Mouse (Mus musculus) adrenal gland, adult 18-20 months (tissue): Measurements from ENCODE around the gene Naip6. TPM values are rescaled to one million over a fixed set of nuclear protein-coding genes. Genes with fewer than 3 reads are reported as not detected.
A peak's percentile ranks its signal among the peaks of the same experiment; 100 is the strongest.
"Not testable (repeated sequence)": the region's sequence is repeated elsewhere in the genome, so short reads cannot be mapped to it uniquely, and the experiment has no call there.

Experiments used
- DNase-seq, 2 experiments: peaks; one replicate each; pipeline ENCODE4 v3.0.0; 2021 to 2022; ENCODE audit warnings: low spot score in 2 of 2
- long read RNA-seq, 2 experiments: library from polyadenylated mRNA; stranded (forward); transcript quantifications; one replicate each; pipeline ENCODE4 v2.0.0; 2021
- total RNA-seq, 2 experiments: library from RNA; stranded (reverse); gene quantifications; 1 replicate in 1 of 2; 2 replicates in 1 of 2; pipeline ENCODE4 v1.2.3; 2021

The Naip6 gene
- total RNA-seq, result under 1 TPM; 0.40 to 0.42 TPM
- long read RNA-seq, experiment 1, result 0 reads
- long read RNA-seq, experiment 2, result 0 reads

- DNase-seq, result not testable (repeated sequence)
Measured at GRCm38 (mm10) chr13:100317256-100317893, at the start of gene Naip6. Naip6 (minus strand) TSS chr13:100317674.

- DNase-seq, result not testable (repeated sequence)
Measured at GRCm38 (mm10) chr13:100352315-100352714, 34.8 kb upstream of the Naip6 start.

DNA sequence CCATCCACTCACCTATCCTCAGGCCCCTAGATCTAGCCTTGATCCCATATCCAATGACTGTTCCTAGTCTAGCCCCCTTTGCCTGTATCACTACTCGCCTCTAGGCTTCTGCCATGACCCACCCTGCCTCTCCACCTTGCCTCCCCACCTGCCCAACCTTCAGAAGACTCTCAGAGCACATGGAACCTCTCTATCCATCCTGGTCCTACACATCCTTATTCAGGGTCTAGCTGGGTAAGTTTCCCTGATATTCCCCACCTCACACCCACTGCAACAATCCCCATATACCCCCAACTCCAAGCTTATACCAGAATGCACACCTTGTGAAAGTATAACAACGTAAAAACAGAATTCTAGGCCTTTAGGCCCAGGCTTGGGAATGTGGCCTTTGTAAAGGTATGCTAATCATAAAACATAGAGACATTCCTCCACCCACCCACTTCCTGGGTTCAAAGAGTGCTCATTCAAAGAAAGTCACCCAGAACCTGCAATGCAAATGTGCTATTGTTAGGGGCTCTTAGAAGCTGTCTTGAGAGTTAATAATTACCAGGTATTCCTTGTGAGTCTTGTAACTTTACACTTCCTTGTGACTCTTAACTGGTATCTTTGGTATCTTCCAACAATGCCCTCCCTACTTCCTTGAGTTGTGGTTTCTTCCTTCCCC, 32.2 kb upstream of the Naip6 start:
- not testable (repeated sequence) for DNase-seq

- no peak for DNase-seq
Measured at GRCm38 (mm10) chr13:100341822-100342221, 24.3 kb upstream of the Naip6 start.

DNA sequence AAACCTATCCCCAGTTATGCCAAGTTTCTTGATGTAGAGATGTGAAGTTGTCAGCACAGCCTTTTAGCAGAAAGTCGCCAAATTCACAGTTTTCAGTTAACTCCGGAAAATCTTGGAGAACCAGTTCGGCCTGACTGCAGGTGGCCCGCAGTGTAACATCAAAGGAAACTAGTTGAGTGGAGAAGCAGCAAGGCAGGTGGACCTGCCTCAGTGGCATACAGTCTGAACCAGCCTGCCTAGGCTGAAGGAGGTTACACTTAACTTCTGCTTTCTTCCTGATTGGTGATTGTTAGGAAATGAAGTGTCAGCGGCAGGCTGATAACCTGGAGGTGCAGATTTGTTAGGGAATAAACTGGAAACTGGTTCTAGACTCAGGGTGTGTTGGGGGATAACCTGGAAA, 14.3 kb upstream of the Naip6 start:
- not testable (repeated sequence) for DNase-seq

- DNase-seq, result not testable (repeated sequence)
Measured at GRCm38 (mm10) chr13:100328899-100329298, 11.4 kb upstream of the Naip6 start.

- not testable (repeated sequence) for DNase-seq
Measured at GRCm38 (mm10) chr13:100328029-100328428, 10.6 kb upstream of the Naip6 start.

DNA sequence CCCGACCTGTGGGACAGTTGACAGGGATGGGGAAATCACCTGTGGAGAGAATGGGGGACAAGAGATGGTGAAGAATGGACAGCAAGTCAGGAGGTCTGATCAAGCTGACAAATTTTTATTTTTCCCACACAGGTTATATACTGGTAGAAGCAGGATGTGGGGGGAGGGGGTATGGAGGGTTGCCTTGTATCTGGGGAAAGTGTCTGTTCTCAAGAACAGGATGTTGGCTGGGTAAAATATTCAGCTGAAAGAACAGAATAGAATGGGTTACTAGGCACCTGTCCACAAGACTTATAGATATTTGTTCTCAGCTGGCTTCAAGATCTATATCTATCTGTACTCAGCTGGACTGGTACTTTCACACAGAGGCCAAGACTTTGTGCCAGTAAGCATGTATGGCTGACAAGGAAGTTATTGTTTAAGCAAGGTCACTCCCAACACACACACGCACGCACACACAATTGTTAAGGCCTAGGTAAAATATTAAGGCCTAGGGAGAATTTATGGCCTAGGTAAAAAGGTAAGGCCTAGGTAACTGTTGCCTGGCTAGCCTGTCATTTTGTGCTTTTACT, 4.9 kb upstream of the Naip6 start:
- not testable (repeated sequence) for DNase-seq

GRCm38 (mm10) chr13:100284611-100285010, 32.9 kb downstream of the Naip6 start:
- no peak for DNase-seq

DNA sequence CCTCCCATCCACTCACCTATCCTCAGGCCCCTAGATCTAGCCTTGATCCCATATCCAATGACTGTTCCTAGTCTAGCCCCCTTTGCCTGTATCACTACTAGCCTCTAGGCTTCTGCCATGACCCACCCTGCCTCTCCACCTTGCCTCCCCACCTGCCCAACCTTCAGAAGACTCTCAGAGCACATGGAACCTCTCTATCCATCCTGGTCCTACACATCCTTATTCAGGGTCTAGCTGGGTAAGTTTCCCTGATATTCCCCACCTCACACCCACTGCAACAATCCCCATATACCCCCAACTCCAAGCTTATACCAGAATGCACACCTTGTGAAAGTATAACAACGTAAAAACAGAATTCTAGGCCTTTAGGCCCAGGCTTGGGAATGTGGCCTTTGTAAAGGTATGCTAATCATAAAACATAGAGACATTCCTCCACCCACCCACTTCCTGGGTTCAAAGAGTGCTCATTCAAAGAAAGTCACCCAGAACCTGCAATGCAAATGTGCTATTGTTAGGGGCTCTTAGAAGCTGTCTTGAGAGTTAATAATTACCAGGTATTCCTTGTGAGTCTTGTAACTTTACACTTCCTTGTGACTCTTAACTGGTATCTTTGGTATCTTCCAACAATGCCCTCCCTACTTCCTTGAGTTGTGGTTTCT, 45.9 kb downstream of the Naip6 start:
- DNase-seq, result not testable (repeated sequence)

GRCm38 (mm10) chr13:100256996-100257395, 60.5 kb downstream of the Naip6 start:
- DNase-seq, result not testable (repeated sequence)

DNA sequence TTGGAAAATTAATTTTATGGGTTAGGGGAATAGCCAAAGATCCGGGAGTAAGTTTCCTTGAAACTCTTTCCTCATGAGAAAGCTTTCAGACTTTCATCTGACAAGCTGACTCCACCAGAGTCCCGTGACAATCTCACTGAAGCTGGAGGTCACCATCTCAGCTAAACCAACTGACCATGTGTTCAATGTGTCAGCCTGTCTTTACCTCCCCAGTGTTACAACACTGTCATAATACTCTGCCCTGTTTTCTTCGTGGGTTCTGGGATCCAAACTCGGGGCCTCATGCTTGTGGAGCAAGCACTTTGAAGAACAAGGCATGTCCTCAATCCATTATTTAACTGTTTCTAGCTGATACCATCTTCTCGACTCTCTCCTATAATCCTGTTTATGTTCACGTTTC, 61.5 kb downstream of the Naip6 start:
- not testable (repeated sequence) for DNase-seq

DNA sequence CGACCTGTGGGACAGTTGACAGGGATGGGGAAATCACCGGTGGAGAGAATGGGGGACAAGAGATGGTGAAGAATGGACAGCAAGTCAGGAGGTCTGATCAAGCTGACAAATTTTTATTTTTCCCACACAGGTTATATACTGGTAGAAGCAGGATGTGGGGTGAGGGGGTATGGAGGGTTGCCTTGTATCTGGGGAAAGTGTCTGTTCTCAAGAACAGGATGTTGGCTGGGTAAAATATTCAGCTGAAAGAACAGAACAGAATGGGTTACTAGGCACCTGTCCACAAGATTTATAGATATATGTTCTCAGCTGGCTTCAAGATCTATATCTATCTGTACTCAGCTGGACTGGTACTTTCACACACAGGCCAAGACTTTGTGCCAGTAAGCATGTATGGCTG, 65.6 kb downstream of the Naip6 start:
- not testable (repeated sequence) for DNase-seq

DNA sequence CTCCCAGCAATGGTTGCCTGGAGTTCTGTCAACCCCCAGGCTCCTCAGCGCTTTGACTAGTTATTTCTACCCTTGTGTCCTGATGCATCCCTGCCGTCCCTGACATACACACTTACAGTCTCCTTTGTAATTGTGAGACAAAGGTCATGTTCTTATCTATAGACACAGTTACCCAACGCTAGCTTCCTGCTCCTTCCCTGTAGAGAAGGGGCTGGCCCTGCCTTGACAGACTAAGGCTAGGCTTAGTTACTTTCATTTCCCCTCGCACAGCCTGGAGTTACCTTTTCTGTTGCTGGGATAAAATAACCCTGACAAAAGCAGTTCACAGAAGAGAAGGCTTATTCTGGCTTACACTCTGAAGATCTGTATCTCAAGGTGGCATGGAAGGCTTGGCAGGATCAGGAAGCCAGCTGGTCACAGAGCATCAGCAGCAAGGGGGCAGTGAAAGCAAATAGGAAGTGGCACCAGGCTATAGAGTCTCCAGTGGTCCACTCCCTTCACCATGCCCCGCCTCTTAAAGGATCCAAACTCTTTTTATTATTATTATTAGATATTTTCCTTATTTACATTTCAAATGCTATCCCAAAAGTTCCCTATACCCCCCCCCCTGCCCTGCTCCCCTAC, 70.5 kb downstream of the Naip6 start:
- not testable (repeated sequence) for DNase-seq

GRCm38 (mm10) chr13:100246223-100246622, 71.3 kb downstream of the Naip6 start, which contains the start of gene Naip5:
Naip5 (minus strand) TSS chr13:100246323.
- DNase-seq, result not testable (repeated sequence)

DNA sequence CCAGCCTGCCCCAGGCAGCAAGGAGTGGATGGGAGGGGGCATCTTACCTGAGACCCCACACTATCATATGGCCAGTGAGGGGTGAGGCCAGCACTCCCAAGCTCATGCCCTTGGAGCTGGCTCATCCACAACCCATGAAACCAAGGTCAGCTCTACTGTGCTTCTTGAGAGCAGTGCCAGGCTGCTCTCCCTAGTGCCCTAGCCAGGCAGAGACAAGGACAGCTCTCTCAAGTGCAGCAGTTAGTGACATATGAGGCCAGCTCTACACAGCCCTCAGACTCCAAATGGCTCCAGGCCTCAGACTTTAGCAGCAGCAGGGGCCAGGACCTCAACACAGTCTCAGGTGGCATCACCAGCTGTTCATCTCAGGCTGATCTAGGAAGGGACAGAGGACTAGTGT, 73.8 kb downstream of the Naip6 start:
- DNase-seq, result peak in 1 of 2 experiments; percentile 3

Other genes starting within 250 kb of the Naip6 start
- gene Bdp1, start 213.6 kb downstream of the Naip6 start, total RNA-seq, result 10 to 100 TPM; 26.8 to 33.0 TPM
- gene Serf1, start 209.7 kb downstream of the Naip6 start, total RNA-seq, result 10 to 100 TPM; 15.2 to 22.2 TPM
- gene Smn1, start 192.8 kb downstream of the Naip6 start, total RNA-seq, result 10 to 100 TPM; 29.5 to 32.4 TPM
- gene Naip2, start 115.6 kb downstream of the Naip6 start, total RNA-seq, result 1 to 10 TPM; 1.8 to 1.9 TPM
- gene Naip5, start 71.4 kb downstream of the Naip6 start, total RNA-seq, result 1 to 10 TPM; 1.4 to 5.0 TPM
- gene Naip1, start 135.2 kb upstream of the Naip6 start, total RNA-seq, result under 1 TPM; 0.10 to 0.30 TPM
- gene Gtf2h2, start 174.9 kb upstream of the Naip6 start, total RNA-seq, result 10 to 100 TPM; 27.8 to 31.4 TPM
- 10 to 100 TPM in 1 of 2 experiments, 1 to 10 TPM in 1; 2.5 to 22.2 TPM for gene Ocln, start 235.0 kb upstream of the Naip6 start, total RNA-seq